Mouse (Mus musculus): ENCODE measurements around the gene Akt1s1.

GRCm38 (mm10) chr7:44853065-44853464 is 4.3 kb downstream of the Akt1s1 start:
- TF ChIP-seq POLR2A (IDR thresholded peaks at IDR 0.05; ENCODE audit: low read depth, low read length) (no peak), CTCF (IDR thresholded peaks at IDR 0.05; ENCODE audit: extremely low read depth, insufficient read length, insufficient replicate concordance, low read depth, low read length) (no peak)
